Mouse (Mus musculus) right cerebral cortex, postnatal 14 days (tissue): ENCODE measurements around the gene Eps15l1.
A peak's percentile ranks its signal among the peaks of the same experiment; 100 is the strongest.

Source experiments
- DNase-seq: peaks from one replicate; pipeline ENCODE4 v3.0.0; 2022

Gene Eps15l1

DNA sequence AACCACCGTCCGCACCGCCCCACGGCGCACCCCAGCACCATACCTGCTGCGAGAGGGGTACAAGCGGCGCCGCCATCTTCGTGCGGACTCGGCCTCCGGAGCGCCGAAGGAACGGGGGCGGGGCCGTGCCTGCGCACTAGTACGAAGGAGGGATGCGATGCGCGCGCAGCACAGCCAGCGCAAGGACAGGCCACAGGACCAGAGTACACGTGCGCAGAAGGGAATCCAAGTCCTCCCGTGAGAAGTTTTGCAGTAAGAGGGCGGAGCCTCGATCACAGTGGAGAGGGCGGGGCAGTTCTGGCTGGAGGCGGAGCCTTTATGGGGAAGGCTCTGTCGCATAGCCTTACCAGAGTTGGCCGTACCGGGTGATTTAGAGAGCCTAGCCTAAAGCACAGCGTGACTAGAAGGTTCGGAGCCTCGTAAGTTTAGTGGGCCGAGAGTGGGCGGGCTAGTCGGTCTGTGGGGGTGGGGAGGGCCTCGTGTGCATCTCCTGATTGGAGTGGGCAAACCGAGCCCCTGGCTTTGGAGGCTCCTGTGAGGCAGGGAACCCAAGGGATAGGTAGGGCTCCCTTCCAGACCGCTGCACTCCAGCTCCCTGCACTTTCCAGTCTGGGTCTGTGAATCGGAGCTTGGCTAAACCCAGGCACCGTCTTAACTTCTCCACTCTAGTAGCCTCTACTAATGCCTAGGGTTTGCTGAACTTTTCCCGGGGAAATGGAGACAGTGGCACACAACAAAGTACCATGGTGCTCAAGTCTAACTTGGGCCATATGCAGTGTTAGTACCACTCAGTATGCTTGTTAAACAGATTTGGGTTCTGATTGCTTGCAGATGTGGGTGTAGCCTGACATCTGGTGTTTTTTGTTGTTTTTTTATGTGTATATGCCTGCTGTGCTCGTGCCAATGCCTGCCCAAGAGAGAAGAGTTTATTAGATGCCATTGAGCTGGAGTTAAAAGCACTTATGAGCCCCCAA is at the start of gene Eps15l1:
TSS of gene Eps15l1 (minus strand) at position 99 of the 974 bp plus-strand sequence.
- peak; percentile 100 for DNase-seq

DNA sequence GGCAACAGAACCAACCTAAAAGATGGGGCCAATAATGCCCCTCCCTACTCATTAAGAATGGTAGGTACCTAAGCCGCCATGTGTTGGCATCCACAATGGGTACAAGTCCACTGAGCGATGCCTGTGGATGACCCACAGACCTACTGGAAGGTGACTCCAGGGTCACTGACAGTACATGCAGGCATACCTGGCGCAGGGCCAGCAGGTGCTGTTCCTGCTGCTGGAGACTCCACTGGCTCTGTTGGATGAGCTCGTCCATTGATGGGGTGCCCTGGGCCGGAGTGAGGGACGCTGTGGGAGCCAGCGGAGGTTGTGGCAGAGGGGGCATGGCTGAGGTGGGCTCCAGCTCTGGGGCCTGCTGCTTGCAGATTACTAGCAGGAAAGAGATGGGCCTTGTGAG is 49.4 kb upstream of the Eps15l1 start:
- no peak for DNase-seq

DNA sequence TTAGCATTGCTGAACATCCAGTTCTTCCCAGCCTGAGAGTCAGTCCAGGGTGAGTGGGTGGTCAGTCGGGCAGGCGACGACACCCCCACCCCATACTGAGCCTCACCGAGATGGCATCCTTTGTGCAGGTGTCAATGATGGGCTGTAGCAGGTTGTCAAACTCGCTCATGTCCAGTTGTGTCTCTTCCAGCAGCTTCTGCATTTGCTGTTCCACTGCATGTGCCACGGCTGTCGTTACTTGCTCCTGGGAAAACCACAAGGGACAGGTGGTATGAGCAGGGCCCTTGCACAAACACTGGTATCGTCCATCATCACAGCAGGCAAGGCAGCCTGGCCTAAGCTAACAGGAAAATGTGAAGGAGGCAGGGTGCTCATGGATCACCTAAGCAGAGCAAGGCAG is 48.7 kb upstream of the Eps15l1 start:
- DNase-seq = no peak

DNA sequence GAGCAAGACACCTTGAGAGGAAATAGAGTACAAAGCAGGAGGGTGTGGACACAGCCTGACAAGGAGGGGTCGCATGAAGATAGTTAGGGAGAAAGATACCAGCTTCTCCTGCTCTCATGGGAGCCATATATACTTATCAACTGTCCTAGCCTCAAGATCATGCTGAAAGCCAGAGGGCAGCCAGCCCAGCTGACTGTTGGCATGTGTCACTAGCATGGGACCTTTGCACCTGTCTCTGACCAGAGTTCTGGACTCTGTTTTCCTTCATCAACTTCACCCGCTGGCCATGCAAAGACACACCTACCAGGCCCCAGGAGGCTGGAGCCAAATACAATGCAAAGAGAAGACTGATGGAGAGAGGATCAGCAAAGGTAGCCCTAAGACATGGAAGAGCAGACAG is 48.0 kb upstream of the Eps15l1 start:
- DNase-seq = no peak

DNA sequence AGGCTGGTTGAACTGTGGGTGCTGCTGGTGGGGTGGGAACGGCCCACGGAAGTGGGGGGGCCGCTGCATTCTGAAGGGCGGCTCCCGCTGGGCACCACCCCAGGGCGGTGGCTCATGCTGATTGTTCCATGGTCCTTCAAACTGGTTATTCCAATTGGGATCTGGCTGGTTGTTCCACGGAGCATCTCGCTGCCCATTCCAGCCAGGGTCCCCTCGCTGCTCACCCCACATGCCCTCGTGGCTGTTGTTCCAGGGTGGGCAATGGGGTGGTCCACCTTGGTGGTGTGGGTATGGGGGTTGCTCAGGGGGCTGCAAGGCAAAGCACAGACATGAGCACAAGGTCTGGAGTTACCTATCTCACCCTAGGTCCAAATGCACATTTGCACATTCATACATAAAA is 43.0 kb upstream of the Eps15l1 start:
- no peak for DNase-seq

DNA sequence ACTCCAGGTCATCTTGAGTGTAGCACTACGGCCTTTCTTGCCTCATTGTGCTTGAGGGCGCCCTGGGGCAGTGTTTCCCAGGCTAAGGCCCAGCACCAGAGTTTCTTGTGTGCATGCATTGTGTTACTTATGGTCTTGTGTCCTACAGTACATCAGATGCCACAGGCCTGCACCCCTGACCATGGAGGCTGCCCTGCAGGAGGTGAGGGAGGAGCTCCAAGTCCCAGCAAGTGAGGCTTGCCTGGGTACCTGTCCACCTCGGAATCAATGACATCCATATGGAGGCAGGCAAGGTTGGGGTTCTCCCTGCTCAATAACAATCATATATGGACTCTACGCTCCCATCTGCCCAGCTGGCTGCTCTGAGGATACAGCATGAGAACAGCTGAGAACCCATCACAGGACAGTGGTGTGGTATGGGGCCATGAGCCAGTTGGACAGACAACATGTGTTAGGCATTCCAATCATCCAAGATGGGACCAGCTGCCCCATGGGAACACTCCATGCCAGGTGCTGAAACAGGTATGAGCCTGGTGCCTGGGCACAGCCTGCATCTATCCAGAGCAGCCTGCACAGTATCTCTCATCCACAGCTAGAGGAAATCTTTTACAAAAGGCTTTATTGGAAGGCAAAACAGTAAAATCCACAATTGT is 38.7 kb upstream of the Eps15l1 start:
- no peak for DNase-seq

DNA sequence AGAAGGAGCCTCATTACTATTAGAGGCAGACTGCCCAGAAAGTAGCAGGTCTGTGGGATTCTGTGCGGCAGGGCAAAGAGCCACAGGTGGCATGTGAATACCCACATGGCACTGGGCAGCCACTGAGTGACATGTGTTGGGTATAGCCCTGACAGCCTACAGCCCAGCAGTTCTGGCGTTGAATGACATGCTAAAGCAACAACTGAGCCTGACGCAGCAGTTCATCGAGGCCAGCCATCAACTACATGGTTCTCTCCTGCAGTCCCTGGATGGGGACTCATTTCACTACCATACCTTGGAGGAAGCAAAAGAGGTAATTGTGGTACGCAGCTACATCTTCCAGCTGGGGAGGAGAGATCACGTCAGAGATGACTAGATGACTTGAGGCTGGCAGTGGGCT is 37.2 kb upstream of the Eps15l1 start:
- no peak for DNase-seq

DNA sequence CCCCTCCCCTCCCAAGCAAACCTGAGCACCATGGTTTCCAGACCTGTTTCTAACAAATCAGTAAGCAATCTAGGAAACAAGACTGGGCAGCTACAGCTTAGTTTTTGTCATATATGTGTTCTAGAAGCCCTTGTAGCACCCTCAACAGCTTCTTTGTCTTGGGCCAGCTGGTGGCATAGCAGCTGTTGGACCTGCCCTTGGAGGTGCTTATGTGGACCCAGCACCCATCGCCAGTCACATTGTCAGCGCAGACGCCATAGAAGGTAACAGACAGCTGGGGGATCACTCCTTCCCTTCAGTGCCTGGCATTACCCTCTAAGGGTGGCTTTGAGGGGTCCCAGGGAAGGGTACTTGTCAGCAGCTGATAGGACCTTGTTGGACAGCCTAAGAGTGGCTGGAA is 36.5 kb upstream of the Eps15l1 start:
- DNase-seq = no peak

DNA sequence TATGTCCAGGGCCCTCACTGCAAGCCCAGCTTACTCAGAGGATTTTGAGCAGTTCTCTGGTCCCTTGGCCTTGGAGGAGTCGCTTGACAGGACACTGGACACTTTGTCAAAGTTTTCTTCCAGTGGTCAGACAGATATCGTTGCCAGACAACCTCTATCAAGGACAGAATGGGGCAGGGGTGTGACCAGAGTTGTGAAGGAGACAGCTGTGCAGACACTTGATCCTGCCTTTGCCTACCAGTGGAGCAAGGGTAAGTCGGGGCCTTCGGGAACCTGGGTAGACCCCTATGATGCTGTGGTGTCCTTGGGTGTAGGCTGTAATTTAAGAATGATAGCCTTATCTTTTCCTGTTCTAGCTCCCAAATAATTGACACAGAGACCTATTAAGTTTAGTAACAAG is 34.1 kb upstream of the Eps15l1 start:
- DNase-seq = no peak

DNA sequence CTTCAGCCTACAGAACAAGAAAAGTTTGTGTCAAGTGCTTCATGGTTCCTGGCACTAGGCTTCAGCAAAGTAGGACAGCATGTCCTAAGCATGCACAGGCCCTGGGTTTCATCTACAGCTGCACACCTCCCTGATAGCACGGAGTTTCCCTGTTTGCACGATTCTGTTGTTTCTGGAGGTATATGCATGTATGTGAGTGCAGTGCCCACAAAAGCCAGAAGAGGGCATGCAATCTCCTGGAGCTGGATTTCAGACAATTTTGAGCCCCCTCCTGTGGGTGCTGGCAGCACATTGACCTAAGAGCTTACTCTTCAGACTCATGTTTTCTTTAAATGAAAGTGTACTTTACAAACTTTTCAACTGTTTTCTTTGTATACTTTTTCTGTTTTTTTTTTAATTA is 32.6 kb upstream of the Eps15l1 start:
- no peak for DNase-seq

DNA sequence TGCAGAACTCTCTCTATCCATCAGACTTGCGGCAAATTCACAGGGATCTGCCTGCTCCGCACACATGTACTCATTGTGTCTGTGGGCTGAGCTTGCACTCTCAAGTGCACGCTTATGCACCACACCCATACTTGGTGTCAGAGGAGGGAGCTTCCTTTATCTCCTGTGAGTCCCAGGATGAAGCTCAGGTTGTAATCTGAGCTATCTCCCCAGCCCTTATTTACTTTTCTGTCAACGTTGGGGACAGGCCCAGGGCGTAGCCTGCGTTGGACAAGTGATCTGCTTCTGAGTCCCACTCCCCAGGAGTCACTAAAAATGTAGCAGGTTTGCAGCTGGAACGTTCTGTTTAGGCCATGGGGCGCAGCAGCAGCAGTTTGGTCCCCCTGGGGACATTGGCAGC is 30.3 kb upstream of the Eps15l1 start:
- DNase-seq = no peak

DNA sequence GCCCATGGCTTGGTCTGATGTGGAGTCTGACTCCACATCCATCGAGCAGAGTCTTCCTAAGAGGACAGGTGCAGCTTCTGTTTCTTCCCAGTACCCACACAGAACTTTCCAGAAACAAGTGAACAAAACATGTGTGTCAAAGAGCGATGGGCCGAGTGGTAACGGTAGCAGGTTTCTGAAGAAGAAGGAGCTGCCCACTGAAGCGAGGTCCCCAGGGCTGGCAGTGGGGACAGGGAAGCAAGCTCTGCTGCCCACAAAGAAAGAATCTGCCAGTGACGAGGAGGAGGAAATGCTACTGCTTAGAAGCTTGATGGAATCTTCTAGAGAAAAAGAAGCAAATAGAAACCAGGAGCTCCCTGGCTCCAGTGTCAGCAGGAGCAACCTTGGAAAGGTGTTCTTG is 23.8 kb upstream of the Eps15l1 start:
- DNase-seq = no peak

DNA sequence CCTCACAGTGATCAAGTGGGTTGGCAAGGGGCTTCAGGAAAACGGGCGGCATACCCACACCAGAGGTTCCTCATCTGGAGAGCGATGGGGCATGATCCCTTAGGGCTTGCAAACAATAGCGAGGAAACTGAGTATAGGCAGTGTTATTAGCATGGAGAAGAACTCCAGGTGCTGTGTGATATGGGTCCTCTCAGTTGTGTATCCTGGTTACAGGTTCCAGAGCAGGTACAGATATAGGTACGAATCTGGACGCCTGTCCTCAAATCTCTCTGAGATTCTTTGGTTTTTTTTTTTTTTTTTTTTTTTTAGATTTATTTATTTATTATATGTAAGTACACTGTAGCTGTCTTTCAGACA is 22.7 kb upstream of the Eps15l1 start:
- DNase-seq = no peak

DNA sequence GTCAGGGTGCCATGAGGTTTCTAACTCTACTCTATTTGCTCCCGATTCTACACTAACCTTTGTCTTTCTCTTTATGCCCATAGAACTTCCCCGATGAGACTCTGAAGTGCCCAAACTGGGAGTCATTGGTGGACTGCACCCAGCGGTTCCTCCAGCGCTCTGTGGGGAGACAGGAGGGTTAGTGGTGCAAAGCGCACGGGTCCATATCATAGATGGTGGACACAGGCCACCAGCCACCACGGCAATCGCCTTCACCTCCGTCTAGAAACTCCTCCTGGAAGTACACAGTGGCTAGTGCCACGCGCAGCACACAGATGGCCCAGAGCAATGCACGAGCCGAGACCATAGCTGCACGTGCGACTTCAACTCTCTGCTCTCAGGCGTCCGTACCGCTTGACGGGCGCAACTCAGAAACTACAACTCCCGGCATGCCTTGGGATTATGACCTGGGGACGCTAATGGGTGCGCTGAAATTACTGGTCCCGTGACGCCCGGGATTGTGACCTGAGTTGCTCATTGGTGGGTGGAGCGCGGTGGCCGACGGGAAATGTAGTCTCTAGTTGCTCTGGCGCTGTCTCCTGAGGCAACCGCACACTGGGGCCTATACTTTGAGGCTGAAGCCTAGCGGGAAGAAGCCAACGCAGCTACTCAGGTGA is 22.2 kb upstream of the Eps15l1 start, which contains the start of the genes Calr3 and 1700030K09Rik:
TSS of gene Calr3 (minus strand) at position 533 of the 656 bp plus-strand sequence.
TSS of gene 1700030K09Rik (plus strand) at position 543 of the 656 bp plus-strand sequence.
- DNase-seq = peak; percentile 99

DNA sequence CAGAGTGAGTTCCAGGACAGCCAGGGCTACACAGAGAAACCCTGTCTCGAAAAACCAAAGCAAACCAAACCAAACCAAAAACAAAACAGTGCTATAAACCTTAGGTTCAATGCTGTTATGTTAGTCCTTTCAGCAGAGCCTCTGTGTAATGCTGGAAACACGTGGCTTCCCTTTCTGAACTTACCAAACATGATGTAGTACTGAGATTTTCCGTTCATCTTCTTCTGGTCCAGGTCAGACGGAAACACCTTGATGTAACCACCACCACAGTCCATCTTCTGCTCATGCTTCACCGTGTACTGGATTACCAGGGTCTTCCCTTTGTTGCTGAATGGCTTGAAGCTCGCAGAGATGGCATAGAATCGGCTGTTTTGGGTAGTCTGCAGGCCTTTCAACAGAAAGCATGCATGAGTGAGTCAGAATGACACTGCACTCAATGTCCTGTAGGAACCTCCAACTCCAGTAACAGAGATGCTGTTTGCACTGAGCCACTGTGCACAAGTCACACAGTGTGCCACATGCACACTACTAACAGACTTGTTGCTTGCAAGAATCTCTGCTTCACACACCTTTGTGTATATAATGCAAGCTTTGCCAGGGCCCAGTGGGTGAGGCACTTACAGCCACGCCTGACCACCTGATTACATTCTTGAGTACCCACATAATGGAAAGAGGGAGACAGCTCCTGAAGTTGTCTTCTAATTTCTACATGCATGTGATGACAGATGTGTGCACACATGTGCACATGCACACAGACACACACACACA is 17.2 kb upstream of the Eps15l1 start:
- no peak for DNase-seq

DNA sequence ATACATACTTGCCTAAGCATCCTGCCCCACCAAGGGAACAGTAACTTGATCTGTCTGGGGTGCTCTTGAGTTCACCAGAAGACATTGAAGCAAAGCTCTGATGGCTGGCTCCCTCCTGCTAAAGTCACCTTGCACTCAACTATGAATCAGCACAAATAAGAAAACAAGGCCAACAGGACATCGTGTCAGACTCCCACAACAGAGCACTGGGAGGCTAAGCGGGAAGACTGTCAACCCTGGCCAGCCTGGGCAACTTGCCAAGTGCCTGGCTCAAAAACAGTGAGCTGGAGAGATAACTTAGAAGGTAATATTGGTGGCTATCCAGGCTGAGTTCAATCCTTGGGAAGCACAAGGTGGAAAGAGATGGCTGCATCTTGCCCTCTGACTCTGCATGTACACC is 13.7 kb upstream of the Eps15l1 start:
- DNase-seq = no peak

DNA sequence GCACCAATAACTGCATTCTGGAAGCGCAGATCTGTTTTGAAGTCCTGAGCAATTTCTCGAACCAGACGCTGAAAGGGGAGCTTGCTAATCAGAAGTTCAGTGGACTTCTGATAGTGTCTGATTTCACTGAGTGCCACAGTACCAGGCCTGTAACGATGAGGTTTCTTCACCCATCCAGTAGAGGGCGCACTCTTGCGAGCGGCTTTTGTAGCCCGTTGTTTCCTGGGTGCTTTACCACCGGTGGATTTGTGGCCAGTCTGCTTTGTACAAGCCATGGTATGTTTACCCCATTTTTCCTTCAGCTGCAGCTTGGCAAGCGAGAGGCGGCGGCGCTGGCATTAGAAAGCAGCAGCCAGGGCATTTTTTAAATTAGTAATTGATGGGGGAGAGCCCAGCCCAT is 8.4 kb upstream of the Eps15l1 start:
- no peak for DNase-seq

DNA sequence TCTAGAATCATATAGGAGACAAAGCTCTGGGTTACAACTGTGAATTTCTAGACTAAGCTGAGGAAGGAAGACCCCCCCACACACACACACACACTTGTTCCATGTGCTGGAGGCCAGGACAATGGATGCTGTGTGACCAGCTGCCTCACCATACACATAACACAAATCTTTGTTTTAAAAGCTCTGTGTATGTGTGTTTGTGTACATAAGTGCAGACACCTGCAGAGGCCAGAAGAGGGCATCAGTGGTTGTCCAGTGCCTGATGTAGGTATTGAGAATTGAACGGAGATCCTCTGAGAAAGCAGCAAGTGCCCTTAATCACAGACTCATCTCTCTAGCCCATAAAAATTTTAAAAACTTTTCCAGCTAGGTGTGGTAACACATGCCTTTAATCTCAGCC is 1.7 kb upstream of the Eps15l1 start:
- no peak for DNase-seq

DNA sequence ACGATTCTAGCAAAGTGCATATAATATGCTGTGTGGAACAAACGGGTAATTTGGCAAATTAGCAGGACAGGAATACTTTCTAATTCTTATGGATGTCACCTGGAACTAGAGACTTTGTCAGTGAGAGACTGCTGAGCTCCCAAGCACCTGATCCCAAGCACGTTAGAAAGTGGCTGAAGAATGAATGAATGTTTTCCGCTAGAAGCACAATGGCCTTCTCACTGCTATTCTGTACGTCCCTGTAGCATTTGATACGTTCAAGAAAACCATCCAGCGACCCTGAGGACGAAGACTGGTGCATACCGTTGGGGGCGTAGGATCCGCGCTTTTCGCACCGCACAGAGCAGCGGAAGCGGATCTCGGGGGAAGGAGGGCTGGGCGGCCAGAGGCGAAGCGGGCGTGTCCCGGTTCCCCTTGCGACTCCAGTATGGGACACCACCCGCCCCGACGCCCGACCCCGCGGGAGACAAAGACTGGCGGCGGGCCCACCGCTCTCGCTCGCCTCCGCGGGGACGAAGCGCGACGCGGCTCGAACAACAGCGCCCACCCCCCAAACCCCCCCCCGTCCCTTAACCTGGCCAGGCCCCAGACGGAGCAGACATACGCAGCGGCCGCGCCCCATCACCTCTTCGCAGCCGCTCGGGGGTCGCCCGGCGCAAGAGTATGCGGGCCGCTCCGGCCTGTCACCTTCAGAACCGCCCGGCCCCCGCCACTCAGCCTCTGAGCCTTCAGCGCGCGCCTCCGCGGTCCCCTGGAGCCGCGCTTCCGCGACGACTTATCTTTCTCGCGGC is 494 bp downstream of the Eps15l1 start:
- DNase-seq = peak; percentile 54

DNA sequence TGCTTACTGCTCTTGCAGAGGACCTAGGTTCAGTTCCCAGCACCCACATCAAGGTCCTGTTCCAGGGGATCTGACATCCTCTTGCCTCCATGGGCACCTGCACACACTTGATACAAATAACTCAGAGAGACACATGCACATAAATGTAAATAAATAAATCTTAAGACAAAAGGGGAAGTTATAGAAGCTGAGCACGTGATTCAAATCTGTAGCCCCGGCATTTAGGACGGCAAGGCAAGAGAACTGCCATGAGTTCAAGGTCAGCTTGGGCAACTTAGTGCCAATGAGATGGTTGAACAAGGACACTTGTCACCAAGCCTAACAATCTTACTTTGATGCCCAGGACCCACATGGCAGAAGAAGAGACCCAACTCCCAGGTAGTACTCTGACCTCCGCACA is 3.2 kb downstream of the Eps15l1 start:
- DNase-seq = no peak

DNA sequence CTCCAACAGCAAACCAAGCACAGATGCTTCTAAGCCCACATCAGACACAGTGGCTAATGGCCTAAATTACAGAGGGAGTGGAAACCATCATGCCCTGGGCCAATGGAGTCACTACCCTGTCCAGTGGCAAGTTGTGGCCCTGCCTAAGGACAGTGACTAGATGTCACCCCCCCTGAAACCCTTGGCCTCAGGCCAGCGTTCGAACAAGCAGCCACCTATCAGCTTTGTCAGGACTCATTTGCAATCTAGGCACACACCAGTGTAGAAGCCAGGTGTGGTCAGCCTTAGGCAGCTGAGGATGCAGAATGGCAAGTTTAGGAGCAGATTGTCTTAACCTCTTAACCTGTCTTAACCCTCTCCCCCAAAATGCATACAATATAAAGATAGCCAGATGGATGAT is 6.0 kb downstream of the Eps15l1 start:
- DNase-seq = no peak

DNA sequence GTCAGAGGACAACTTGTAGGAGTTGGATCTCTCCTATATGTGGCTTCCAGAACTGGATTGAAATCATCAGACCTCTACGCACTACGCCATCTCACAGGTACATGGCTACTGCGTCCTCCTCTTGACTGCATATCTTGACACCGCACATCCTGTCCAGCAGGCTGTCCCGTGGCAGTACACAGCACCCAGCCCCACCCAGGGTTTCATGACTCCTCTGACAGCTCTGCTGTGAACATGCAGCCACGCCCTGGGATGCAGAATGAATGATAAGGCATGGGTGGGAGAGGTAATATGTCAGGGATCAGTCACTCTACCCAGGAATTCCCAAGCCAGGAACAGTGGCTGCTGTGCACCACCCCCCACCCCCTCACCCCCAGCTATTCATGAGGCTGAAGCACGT is 7.4 kb downstream of the Eps15l1 start:
- DNase-seq = no peak
